Mouse (Mus musculus): ENCODE results near the gene Cmip. TPM values are rescaled to one million over a fixed set of nuclear protein-coding genes. Genes with fewer than 3 reads are reported as not detected.

Gene Cmip
- polyA plus RNA-seq, 1 experiment from 2014 or later = 31.8 TPM

DNA sequence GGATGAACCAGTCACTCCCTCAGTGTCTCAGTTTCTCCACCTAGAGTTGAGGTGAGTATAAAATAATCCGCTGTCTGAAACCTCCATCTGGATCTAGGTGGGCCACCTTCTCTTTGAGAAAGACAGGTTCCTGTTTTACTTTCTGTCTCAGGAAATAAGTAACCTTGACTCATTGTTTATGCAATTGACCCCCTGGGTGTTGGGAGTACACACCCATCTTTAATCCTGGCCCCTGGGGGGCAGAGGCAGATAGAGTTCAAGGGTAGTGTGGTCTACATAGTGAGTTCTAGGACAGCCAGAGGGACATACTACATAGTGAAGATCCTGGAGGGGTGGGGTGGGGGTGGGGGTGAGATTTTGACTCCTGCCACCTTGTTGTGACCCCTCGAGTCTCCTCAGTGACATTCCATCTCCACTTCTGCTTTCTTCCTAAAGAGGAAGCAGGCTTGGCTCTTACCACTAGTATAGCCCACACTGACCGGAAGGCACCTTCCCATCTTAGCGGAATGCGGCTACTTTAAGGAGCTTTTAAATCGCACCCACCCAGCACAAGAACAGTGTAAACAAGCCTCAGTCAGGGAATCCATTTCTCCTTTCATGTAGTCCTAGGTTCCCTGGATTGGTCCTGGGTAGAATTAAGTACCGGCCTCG, 86.0 kb downstream of the Cmip start:
- Histone ChIP-seq H3K4me2 (no peak overlapping the region), H3K36me3 (no peaks in the 10 kb centered on the region)

DNA sequence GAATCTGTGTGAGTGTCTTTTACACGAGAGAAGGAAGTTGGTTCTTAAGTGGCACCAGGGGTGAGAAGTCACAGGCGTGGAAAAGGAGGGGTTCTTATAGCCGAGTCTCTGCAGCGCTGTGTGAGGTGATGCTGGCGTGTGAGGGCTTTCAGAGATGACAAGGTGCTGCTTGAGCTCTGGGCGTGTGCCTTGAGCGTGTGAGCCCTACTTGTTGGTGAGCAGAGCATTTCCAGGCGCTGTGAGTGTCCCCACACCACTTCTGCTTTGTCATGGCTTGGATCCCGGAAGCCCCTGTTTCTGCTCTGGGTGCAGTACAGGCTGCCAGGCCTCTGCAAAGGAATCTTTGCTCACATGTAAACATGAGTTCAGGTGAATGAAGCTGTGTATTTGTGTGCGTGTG, 86.6 kb downstream of the Cmip start:
- no peak overlapping the region for H3K9ac ChIP-seq
- ATAC-seq (ENCODE audit: insufficient read depth, low FRiP score, low read depth) = no peak
- peak overlapping the region; percentile 3; the same call in 1 of the 2 replicates for H3K27ac ChIP-seq
- H3K36me3 ChIP-seq = no peaks in the 10 kb centered on the region
- no peak overlapping the region for H3K4me3 ChIP-seq (replicated peaks)
- H3K27me3 ChIP-seq (replicated peaks) = no peaks in the 10 kb centered on the region
- no peaks in the 10 kb centered on the region for H3K9me3 ChIP-seq
- H3K4me2 ChIP-seq = no peak overlapping the region
- 55% methylated on average over 10 of the region's 10 CpGs for WGBS
- peaks cover 40% of the 10 kb centered on the region for H3K4me1 ChIP-seq

More for the DNA sequence above, 86.0 kb downstream of the Cmip start:
- Histone ChIP-seq H3K27me3 (replicated peaks) (no peaks in the 10 kb centered on the region), H3K4me1 (peaks cover 43% of the 10 kb centered on the region), H3K4me3 (replicated peaks) (no peak overlapping the region), H3K27ac (peak overlapping the region; percentile 3; the same call in 1 of the 2 replicates), H3K9me3 (no peaks in the 10 kb centered on the region), H3K9ac (no peak overlapping the region)
- 36% methylated on average over 8 of the region's 8 CpGs for WGBS
- ATAC-seq (ENCODE audit: insufficient read depth, low FRiP score, low read depth) = no peak

DNA sequence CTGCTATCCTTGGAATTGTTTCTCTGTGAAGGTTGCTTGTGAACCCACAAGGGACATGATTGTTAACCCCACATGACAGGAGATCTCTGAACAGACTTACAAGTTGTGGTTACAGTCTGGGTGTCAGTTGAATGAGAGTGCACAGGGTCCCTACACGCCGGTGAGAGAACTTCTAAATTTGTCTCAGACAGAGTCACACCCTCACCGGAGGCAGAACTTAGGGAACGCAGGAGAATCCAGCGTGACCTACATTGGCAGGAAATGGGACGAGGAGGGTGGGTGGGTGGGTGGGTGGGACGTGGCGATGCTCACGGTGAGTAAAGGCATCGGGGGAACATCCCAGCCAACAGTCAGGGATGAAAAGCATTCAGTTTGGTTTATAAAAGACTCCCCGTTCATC, 88.0 kb downstream of the Cmip start:
- no peak overlapping the region for H3K27ac ChIP-seq
- no peaks in the 10 kb centered on the region for H3K27me3 ChIP-seq (replicated peaks)
- H3K9me3 ChIP-seq = no peaks in the 10 kb centered on the region
- peaks cover 30% of the 10 kb centered on the region for H3K4me1 ChIP-seq
- H3K4me2 ChIP-seq = no peak overlapping the region
- no peak overlapping the region for H3K4me3 ChIP-seq (replicated peaks)
- ATAC-seq (ENCODE audit: insufficient read depth, low FRiP score, low read depth) = no peak
- 70% methylated on average over 11 of the region's 11 CpGs for WGBS
- H3K36me3 ChIP-seq = no peaks in the 10 kb centered on the region
- H3K9ac ChIP-seq = no peak overlapping the region

DNA sequence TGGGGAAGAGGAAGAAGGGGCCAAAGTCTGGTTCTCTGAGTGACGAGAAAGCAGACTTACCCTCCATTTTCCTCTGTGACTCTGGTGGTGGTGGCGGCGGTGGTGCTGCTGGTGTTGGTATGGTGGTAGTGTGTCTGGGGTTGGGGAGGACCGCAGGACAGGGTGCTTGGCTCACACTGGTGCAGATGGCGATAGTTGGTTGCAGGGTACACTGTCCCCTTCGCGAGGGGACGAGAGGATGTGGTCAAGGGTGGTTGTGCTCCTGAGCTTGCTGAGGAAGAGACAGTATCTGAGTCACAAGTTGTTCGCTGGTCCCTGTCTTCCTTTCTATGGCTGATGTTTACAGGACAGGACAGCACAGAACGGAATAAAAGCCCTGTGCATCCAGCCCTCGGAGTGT, 88.5 kb downstream of the Cmip start:
- Histone ChIP-seq H3K9me3 (no peaks in the 10 kb centered on the region), H3K4me3 (replicated peaks) (no peak overlapping the region), H3K27me3 (replicated peaks) (no peaks in the 10 kb centered on the region), H3K36me3 (no peaks in the 10 kb centered on the region), H3K4me1 (peaks cover 25% of the 10 kb centered on the region), H3K4me2 (no peak overlapping the region), H3K27ac (no peak overlapping the region), H3K9ac (no peak overlapping the region)
- no peak for ATAC-seq (ENCODE audit: insufficient read depth, low FRiP score, low read depth)
- 89% methylated on average over 11 of the region's 11 CpGs for WGBS

DNA sequence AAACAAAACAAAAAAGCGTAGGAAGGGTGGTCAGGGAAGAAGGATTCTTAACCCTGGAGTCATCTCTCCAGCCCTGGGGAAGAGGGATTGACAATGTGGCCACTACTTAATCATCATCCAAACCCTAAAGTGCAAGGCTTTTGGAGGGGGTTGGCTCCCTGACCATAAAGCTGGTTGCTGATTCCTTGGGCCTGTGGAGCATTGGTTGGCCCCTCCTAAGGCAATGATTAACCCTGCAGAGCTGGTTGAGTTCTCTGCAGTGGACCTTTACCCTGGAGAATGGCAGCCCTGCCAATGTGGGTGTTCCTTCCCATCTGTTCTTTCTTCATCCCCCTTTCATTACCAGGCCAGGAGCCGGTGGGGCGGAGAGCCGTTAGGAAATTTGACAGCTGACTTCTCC, 90.7 kb downstream of the Cmip start:
- Histone ChIP-seq H3K27me3 (replicated peaks) (no peaks in the 10 kb centered on the region), H3K4me2 (no peak overlapping the region), H3K4me1 (peaks cover 17% of the 10 kb centered on the region), H3K9me3 (no peaks in the 10 kb centered on the region), H3K27ac (peak overlapping the region; percentile 44; the same call in 1 of the 2 replicates), H3K4me3 (replicated peaks) (no peak overlapping the region), H3K9ac (no peak overlapping the region), H3K36me3 (no peaks in the 10 kb centered on the region)
- ATAC-seq (ENCODE audit: insufficient read depth, low FRiP score, low read depth) = peak; percentile 51; the same call in 1 of the 2 replicates
- WGBS = 66% methylated on average over 4 of the region's 4 CpGs

DNA sequence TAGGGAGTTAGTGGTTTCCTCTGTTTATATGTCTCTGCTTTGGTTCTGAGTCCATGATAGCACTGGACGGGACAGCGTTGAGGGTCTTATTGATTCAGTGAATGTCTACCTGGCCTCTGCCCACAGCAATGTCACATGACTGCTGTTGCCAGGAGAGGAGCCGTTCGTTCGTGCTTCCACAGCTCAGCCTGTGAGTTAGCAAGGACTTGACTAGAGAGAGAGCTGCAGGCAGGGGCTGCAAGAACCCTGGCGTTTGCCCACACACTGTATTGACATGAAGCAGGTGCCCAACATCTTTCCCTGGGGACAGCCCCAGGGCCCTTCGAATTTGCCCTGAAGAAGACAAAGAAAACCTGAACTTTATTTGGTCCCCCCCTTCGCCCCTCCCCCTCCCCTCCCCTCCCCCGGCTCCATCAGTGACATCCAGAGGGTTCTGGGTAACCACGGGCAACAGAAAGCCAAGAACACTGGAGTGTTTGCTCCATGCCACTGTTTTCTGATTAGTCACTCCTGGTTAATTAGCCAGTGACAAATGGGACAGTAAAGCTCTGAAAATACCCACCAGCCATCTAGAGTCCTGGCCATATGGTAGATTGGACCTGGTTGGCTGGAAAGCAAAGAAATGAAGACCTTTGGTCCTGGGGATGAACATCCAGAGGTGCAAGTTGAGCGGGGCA, 92.0 kb downstream of the Cmip start:
- H3K9me3 ChIP-seq = no peaks in the 10 kb centered on the region
- peak overlapping the region; percentile 10; the same call in 1 of the 2 replicates for H3K4me2 ChIP-seq
- H3K4me1 ChIP-seq = peaks cover 6% of the 10 kb centered on the region
- ATAC-seq (ENCODE audit: insufficient read depth, low FRiP score, low read depth) = no peak
- H3K27me3 ChIP-seq (replicated peaks) = no peaks in the 10 kb centered on the region
- H3K9ac ChIP-seq = no peak overlapping the region
- H3K4me3 ChIP-seq (replicated peaks) = no peak overlapping the region
- 52% methylated on average over 11 of the region's 11 CpGs for WGBS
- H3K36me3 ChIP-seq = no peaks in the 10 kb centered on the region
- H3K27ac ChIP-seq = peak overlapping the region; percentile 48; the same call in 1 of the 2 replicates

GRCm38 (mm10) chr8:117349541-117349940, 92.7 kb downstream of the Cmip start:
- H3K4me3 ChIP-seq (replicated peaks) = no peak overlapping the region
- ATAC-seq (ENCODE audit: insufficient read depth, low FRiP score, low read depth) = no peak
- H3K36me3 ChIP-seq = no peaks in the 10 kb centered on the region
- H3K27ac ChIP-seq = no peak overlapping the region
- 85% methylated on average over 4 of the region's 4 CpGs for WGBS
- H3K4me1 ChIP-seq = peaks cover 3% of the 10 kb centered on the region
- H3K4me2 ChIP-seq = no peak overlapping the region
- H3K9me3 ChIP-seq = no peaks in the 10 kb centered on the region
- no peak overlapping the region for H3K9ac ChIP-seq
- no peaks in the 10 kb centered on the region for H3K27me3 ChIP-seq (replicated peaks)

GRCm38 (mm10) chr8:117352098-117352497, 95.2 kb downstream of the Cmip start:
- no peak overlapping the region for H3K9ac ChIP-seq
- H3K9me3 ChIP-seq = no peaks in the 10 kb centered on the region
- peaks cover 18% of the 10 kb centered on the region for H3K4me1 ChIP-seq
- 83% methylated on average over 4 of the region's 4 CpGs for WGBS
- H3K36me3 ChIP-seq = no peaks in the 10 kb centered on the region
- H3K27me3 ChIP-seq (replicated peaks) = no peaks in the 10 kb centered on the region
- H3K4me2 ChIP-seq = no peak overlapping the region
- no peak overlapping the region for H3K4me3 ChIP-seq (replicated peaks)
- ATAC-seq (ENCODE audit: insufficient read depth, low FRiP score, low read depth) = no peak
- no peak overlapping the region for H3K27ac ChIP-seq

- H3K27me3 ChIP-seq (replicated peaks) = no peaks in the 10 kb centered on the region
- no peak for ATAC-seq (ENCODE audit: insufficient read depth, low FRiP score, low read depth)
- WGBS = 78% methylated on average over 12 of the region's 12 CpGs
- H3K36me3 ChIP-seq = no peaks in the 10 kb centered on the region
- no peak overlapping the region for H3K4me2 ChIP-seq
- H3K4me1 ChIP-seq = peaks cover 16% of the 10 kb centered on the region
- no peaks in the 10 kb centered on the region for H3K9me3 ChIP-seq
- H3K9ac ChIP-seq = no peak overlapping the region
- H3K27ac ChIP-seq = no peak overlapping the region
- H3K4me3 ChIP-seq (replicated peaks) = no peak overlapping the region
Observed at GRCm38 (mm10) chr8:117355111-117355831, 98.4 kb downstream of the Cmip start.

- H3K4me1 ChIP-seq = peaks cover 20% of the 10 kb centered on the region
- 79% methylated on average over 13 of the region's 13 CpGs for WGBS
Observed at GRCm38 (mm10) chr8:117356109-117356672, 99.3 kb downstream of the Cmip start.

DNA sequence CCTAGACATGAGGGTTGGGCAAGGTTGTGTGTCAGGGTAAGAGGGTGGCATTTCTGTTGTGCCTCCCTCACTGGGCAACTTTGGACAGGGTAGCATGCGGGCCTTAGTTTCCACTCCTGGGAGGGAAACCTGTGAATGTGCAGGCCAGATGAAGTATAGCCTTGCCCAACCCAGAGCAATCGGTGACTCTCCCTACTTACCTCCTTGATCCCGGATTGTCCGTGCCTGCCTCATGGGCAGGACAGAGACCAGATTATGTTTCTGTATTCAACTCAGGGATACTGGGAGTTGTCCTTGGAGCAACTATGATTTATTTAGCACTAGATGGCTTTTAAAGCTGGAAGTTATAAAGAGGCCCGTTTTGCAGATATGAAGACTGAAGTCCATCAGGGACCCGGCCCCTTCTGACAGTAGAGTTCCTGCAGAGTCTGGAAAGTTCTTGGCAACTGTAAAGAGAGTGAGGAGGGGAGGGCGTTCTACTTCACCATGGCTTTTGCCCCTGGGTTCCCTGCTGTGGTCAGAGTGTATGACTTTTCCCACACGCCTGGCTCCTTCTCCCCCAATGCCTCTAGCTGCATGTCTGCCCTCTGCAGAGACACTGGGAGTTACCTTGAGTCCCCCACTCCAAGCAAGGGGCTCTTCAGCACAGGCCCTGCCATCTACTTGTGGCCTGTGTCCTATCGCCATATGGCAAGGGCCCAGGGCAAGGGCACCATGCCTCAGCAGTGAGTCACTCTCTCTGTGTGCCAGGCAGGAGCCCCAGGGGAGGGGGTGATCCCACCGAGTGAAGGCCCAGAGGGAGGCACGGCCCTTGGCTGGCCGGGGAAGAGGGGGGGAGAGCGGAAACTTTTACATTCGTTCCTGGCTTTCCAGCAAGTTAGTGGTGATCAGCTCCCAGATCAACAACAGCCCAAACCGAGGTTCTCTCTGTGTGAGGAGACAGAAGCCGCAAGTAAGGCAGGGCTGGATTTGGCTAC, 100.9 kb downstream of the Cmip start:
- Histone ChIP-seq H3K9me3 (no peaks in the 10 kb centered on the region), H3K4me2 (no peak overlapping the region), H3K4me3 (replicated peaks) (no peak overlapping the region), H3K27ac (no peak overlapping the region), H3K36me3 (no peaks in the 10 kb centered on the region), H3K4me1 (peaks cover 32% of the 10 kb centered on the region), H3K27me3 (replicated peaks) (no peaks in the 10 kb centered on the region), H3K9ac (no peak overlapping the region)
- WGBS = 89% methylated on average over 16 of the region's 16 CpGs
- no peak for ATAC-seq (ENCODE audit: insufficient read depth, low FRiP score, low read depth)

More at GRCm38 (mm10) chr8:117356109-117356672, 99.3 kb downstream of the Cmip start:
- Histone ChIP-seq H3K9me3 (no peaks in the 10 kb centered on the region), H3K9ac (no peak overlapping the region), H3K27me3 (replicated peaks) (no peaks in the 10 kb centered on the region), H3K4me2 (no peak overlapping the region), H3K27ac (no peak overlapping the region), H3K36me3 (no peaks in the 10 kb centered on the region), H3K4me3 (replicated peaks) (no peak overlapping the region)
- ATAC-seq (ENCODE audit: insufficient read depth, low FRiP score, low read depth) = no peak

Measured in stomach, embryonic 15.5 days (tissue).